Mouse (Mus musculus): Measurements from ENCODE around the gene 1700021F05Rik. TPM values are rescaled to one million over a fixed set of nuclear protein-coding genes. Genes with fewer than 3 reads are reported as not detected.

1700021F05Rik gene
- total RNA-seq, 2 experiments from 2014 or later, result 121 to 126 TPM

DNA sequence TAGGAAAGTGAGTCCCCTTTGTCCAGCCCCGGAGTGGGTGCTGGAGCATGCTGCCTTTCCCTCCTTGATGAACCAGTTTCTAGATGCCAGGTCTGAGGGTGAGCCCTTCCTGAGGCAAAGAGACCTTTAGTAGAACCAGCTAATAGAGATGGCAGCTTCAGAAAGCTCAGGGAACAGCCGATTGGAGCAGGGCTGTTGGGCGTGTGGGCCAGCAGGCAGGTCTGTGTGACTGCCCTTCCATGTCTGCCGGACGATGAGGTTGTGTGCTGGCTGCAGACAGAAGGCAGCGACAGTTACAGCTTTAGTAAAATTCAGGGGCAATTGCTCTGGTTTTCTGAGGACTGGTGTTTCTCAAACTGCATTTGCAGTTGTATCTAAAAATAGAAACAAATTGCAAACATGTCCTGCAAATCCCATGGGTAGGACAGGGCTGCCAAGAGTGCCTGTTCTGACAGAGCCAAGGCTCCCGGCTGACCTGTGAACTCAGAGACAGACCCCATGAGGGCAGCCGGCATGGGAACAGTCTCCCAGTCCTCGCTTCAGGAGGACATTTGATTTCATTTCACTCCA is 57.3 kb downstream of the 1700021F05Rik start:
- DNase-seq, result peak; percentile 74 to 78

DNA sequence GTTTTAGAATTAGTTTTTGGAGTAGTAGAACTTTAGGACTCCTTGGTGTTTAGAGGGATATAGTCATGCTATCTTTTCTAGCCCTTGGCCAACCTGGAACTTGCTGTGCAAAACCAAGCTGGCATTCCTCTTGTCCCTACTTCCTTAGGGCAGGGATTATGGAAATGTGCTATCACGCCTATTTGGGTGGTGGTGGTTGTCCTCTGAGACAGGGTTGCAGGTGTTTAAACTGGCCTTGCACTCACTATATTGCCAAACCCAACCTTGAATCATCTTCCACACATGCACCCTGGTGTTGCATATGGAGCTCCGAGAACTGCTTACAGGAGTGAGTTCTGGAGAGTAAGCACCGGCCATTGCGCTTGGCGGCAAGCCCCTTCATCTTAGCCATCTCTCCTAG is 58.8 kb downstream of the 1700021F05Rik start:
- DNase-seq, result no peak

DNA sequence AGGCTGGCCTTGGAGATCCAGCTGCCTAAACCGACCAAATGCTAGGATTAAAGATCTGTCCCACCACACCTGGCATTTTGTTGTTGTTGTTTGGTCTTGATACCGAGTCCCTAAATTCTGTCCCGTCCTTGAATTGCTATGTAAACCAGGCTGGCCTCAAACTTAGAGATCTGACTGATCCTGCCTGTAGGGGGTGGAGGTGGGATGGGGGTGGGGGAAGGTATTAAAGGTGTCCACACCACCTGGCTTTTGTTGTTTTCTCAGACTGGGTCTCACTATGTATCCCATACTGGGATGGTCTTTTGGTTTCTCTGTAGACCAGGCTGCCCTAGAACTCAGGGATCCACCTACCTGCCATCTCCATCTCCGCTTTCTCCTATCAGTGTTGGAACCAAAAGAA is 59.6 kb downstream of the 1700021F05Rik start:
- no peak for DNase-seq

DNA sequence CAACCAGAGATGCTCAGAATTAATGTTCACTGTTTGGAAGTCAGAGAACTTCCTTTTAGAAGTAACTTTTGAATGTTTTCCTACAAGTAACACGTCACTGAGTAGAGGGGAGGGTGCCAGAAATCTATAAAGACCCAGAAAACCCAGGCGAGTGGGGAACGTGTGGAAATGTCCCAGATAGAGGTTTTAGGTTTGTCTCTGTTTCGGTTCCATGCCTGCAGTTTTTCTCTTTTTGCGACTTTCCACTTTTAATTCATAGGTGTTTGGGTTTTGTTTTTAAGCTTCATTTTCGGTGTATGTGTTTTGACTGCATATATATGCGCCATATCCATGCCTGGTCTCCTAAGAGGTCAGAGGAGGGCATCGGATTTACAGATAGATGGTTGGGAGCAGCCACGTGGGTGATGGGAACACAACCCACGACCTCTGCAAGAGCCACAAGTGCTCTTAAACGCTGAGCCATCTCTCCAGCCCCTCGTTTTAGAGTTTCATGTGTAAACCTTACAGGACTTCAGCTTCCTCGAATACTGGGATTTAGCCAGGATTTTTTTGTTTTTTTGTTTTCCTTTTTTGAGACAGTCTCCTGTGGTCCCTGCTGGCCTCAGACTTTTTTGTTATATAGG is 60.5 kb downstream of the 1700021F05Rik start:
- DNase-seq, result no peak

DNA sequence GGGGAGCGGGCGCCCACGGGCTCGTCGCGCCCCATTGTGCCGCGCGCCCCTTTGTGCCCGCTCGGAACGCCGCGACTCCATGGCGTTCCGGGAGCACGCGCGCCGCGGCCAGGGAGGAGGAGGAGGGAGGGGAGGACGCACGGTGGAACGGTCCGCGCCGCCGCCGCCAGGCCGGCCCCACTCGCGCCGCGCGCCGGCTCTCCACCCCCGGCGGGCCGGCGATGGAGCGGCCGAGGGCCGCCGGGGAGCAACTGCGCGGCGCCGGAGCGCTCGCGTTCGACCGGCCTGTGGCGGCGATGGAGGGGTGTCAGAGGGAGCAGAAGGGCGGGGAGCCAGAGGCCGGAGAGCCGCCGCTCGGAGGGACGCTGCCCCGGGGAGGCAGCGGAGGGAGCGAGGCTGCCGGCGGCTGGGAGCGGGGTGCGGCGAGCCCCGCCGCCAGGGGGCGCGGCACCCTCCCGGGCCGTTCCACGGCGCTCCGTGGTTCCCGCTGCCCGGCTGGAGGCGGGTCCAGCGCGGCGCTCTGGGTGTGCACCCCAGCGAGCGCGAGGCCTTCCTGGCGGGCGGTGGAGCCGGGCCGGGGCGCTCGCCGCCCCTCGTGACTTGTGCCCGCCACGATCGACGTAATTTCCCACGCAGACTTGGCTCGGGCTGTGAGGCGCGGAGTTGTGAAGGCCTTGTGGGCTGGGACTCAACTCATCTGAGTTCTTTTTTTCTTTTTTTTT is 61.2 kb downstream of the 1700021F05Rik start:
- peak; percentile 85 to 94 for DNase-seq

DNA sequence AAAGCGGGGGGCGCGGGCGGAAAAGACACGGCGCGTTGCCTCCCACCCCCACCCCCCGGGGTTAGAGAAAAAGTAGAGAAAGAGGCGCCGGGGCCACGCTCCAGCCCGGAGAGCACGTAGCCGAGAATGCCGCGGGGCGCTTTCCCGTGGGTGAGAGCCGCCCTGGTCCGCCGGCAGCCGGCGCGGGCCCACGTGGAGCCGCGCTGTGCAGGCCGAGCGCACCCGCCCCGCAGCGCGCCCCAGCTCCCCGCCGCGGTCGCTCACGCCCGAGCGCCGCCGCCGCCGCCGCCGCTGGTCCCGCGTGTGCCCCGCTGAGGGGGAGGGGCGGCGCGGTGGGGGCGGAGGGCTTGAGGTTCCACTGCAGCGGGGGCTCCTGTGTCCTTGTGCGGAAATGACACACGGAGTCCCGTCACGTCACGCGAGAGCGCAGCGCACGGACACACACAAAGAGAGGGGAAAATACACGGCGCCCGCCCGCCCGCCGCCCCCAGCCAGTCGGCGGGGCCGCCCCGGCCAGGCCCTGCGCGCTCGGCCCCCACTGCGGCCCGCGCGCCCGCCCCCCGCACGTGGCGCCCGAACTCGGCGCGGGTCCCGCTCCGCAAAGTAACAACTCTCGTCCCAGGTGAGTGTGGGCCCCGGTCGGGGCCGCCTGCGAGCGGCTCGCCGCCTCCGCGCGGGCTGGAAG is 61.9 kb downstream of the 1700021F05Rik start, which contains the start of gene Bend3:
Gene Bend3, plus strand, starts transcription at position 81 of the 685 bp plus-strand sequence.
- DNase-seq, result peak; percentile 59 to 69

DNA sequence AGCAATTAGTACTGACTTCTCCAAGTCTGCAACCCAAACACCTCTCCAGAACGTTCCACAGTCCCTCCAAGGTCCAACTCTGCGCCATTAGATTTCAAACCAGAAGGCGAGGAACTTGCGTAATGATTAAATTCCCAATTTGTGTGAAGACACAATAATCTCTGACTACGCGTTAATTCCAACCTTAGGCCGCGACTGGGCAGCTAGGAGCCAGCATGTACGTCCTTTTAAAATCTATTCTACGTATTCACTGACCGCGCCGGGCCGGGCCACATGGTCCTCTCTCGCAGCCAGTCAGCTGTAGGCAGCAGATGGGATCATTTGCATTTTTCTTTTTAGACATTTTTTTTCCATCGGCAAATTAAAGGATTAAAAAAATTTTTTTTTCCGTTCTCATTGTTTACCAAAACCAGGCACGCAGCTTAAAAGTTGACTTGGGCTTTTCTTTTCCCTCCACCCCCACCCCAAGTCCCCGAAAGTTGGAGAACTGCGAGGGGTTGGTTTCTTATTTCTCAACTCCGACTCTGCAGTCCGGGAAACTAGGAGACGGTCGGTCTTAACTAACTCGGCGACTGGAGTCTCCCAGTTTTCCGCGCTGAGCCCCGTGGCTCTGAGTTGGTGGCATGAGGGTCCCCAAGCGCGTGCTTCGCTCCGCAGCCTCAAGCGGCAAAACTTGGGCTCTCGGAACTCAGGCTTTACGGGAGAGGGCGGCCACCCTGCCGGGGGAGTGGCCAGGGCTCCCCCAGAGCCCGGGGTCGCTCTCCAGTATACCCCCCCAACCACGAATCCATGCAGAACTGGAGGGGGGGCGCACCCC is 62.7 kb downstream of the 1700021F05Rik start:
- DNase-seq, result peak; percentile 66 to 71

DNA sequence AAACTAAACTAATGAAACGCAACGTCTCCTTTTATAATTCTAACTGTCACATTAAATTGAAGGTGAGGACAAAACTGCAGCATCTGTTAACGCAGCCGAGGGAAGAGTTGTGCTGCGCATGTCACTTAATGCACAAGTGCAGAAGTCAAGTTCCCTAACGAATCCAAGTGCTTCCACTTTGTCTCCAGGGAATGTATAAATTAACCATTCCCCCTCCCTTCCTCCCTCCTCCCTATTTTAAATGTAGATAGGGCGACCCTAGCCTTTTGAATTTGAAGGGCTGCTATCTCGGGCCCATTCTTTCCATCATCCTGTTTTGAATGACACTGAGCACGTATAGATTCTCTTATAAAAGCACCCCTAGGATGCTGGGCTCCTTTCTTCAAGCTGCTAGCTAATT is 63.3 kb downstream of the 1700021F05Rik start:
- no peak for DNase-seq

DNA sequence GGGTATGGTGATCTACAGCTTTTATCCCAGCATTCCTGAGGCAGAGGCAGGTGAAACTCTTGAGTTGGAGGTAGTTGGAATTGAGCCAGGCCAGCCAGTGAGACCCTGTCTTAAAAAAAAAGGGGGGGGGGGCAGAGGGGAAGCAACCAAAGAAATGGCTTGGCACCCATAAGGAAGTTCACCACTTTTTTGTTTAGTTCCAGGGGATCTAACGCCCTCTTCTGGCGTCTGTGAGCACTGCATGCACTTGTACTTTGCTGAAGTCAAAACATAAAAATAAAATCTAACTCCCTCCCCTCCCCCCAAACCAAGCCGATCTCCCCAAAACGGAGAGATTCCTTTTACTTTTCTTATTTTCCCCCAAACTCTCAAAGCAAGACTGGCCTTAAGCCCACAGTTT is 65.4 kb downstream of the 1700021F05Rik start:
- no peak for DNase-seq

Other genes starting within 250 kb of the 1700021F05Rik start
- gene Bend3, start 62.2 kb downstream of the 1700021F05Rik start, total RNA-seq (2021), result 1 to 10 TPM; 4.0 to 4.2 TPM
- 1 to 10 TPM; 8.0 to 9.8 TPM for gene Gm9803, start 16.9 kb downstream of the 1700021F05Rik start, total RNA-seq (2021)
- gene Cd24a, start 37.3 kb upstream of the 1700021F05Rik start, total RNA-seq (2021), result 10 to 100 TPM in 1 of 2 experiments, 1 to 10 TPM in 1; 5.1 to 11.5 TPM

All from heart, adult 18-20 months (tissue).